Mouse (Mus musculus) ES-E14 (cell line): Measurements from ENCODE around the gene Rpl9-ps6.

Experiments
- HCFC1 ChIP-seq: IDR thresholded peaks from 2 replicates; pipeline ENCODE4 v1.6.1; 2012; ENCODE audit warnings: low read length, inconsistent platforms, borderline replicate concordance; ENCODE audit not compliant: insufficient read depth
- MAFK ChIP-seq: IDR thresholded peaks from 2 replicates; pipeline ENCODE4 v1.6.1; 2014; ENCODE audit warnings: mild to moderate bottlenecking, low read depth, low read length, inconsistent platforms; ENCODE audit not compliant: insufficient read depth
- ZC3H11A ChIP-seq: IDR thresholded peaks from 2 replicates; pipeline ENCODE4 v1.6.1; 2012; ENCODE audit warnings: low read depth, mild to moderate bottlenecking, inconsistent platforms, low read length, borderline replicate concordance

GRCm38 (mm10) chr19:32506514-32506913, 40.1 kb upstream of the Rpl9-ps6 start:
- TF ChIP-seq MAFK = no peak
- TF ChIP-seq ZC3H11A = no peak
- no peak for TF ChIP-seq HCFC1
